Mouse (Mus musculus): ENCODE results near the gene Spice1.

DNA sequence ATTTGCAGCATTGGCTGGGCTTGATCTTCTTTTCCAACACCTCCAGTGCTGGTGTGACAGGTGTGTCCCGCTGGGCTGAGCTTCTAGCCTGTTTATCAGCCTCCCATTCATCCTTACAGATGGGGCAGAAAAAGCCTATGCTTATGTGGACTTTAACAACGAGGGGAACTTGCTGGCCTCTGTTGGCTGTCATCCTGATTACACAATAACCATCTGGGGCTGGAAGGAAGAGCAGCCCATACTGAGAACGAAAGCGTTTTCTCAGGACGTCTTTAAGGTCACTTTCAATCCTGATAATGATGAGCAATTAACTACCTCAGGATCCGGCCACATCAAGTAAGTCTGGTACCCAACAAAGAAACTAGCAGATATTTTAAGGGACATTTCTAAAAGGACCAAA lies 63.3 kb downstream of the Spice1 start:
- TF ChIP-seq POLR2A (IDR thresholded peaks at IDR 0.05; ENCODE audit: control insufficient read depth, extremely low read depth, insufficient read depth, low read length, poor library complexity), result no peak
- no peak for TF ChIP-seq CTCF (IDR thresholded peaks at IDR 0.05; ENCODE audit: borderline replicate concordance, control insufficient read depth, extremely low read depth, insufficient read depth, low read length, poor library complexity)

All from thymus, adult 2 months (tissue).